Mouse (Mus musculus): ENCODE measurements around the gene Cxcl14. TPM values are rescaled to one million over a fixed set of nuclear protein-coding genes. Genes with fewer than 3 reads are reported as not detected.

Cxcl14 gene
- polyA plus RNA-seq, 1 experiment from 2014 or later: 72.3 TPM

GRCm38 (mm10) chr13:56249593-56250341 lies 46.6 kb downstream of the Cxcl14 start:
- Histone ChIP-seq H3K4me1 (peaks cover 38% of the 10 kb centered on the region), H3K9ac (no peak overlapping the region), H3K4me3 (no peak overlapping the region), H3K9me3 (replicated peaks) (no peaks in the 10 kb centered on the region; the same call in 1 of the 2 replicates), H3K36me3 (no peaks in the 10 kb centered on the region), H3K4me2 (replicated peaks) (0 out of 2 replicates have a peak overlapping the region, but pooled peaks have one; percentile 15), H3K27me3 (peaks cover 93% of the 10 kb centered on the region), H3K27ac (no peak overlapping the region)
- ATAC-seq (ENCODE audit: low FRiP score): no peak
- WGBS: 2% methylated on average over 13 of the region's 13 CpGs

- H3K27ac ChIP-seq: no peak overlapping the region
- no peak for ATAC-seq (ENCODE audit: low FRiP score)
- WGBS: 86% methylated on average over 5 of the region's 5 CpGs
- H3K4me2 ChIP-seq (replicated peaks): no peak overlapping the region
- no peaks in the 10 kb centered on the region; the same call in none of the 2 replicates for H3K9me3 ChIP-seq (replicated peaks)
- H3K4me3 ChIP-seq: no peak overlapping the region
- no peak overlapping the region for H3K9ac ChIP-seq
- H3K4me1 ChIP-seq: no peaks in the 10 kb centered on the region
- H3K36me3 ChIP-seq: no peaks in the 10 kb centered on the region
- H3K27me3 ChIP-seq: peaks cover 79% of the 10 kb centered on the region
These were observed 53.2 kb downstream of the Cxcl14 start for GRCm38 (mm10) chr13:56243104-56243503.

GRCm38 (mm10) chr13:56240012-56240770 lies 56.2 kb downstream of the Cxcl14 start:
- H3K27me3 ChIP-seq: peaks cover 80% of the 10 kb centered on the region
- ATAC-seq (ENCODE audit: low FRiP score): no peak

More at GRCm38 (mm10) chr13:56240012-56240770, 56.2 kb downstream of the Cxcl14 start:
- Histone ChIP-seq H3K27ac (no peak overlapping the region), H3K36me3 (no peaks in the 10 kb centered on the region), H3K9ac (no peak overlapping the region), H3K4me3 (no peak overlapping the region), H3K9me3 (replicated peaks) (no peaks in the 10 kb centered on the region; the same call in none of the 2 replicates), H3K4me1 (peaks cover 7% of the 10 kb centered on the region), H3K4me2 (replicated peaks) (no peak overlapping the region)
- 61% methylated on average over 16 of the region's 16 CpGs for WGBS

Other genes with a start within 250 kb of the Cxcl14 start
- 491 and 497 TPM in 2 replicates for gene H2afy, start 160.2 kb downstream of the Cxcl14 start, polyA plus RNA-seq (2016; fragmentation: Nextera tagmentation; extraction: Ambion mirVana)
- gene Tifab, start 117.7 kb downstream of the Cxcl14 start, polyA plus RNA-seq (2016; fragmentation: Nextera tagmentation; extraction: Ambion mirVana): 1.5 and 1.6 TPM in 2 replicates
- gene Neurog1, start 44.4 kb downstream of the Cxcl14 start, polyA plus RNA-seq (2016; fragmentation: Nextera tagmentation; extraction: Ambion mirVana): 18.2 and 21.7 TPM in 2 replicates
- not detected in 2 replicates for gene Gm3045, start 130.0 kb upstream of the Cxcl14 start, polyA plus RNA-seq (2016; fragmentation: Nextera tagmentation; extraction: Ambion mirVana)
- gene Slc25a48, start 141.8 kb upstream of the Cxcl14 start, polyA plus RNA-seq (2016; fragmentation: Nextera tagmentation; extraction: Ambion mirVana): 0.07 TPM in 1 of 2 replicates, not detected in the other
- not detected in 2 replicates for gene Il9, start 185.7 kb upstream of the Cxcl14 start, polyA plus RNA-seq (2016; fragmentation: Nextera tagmentation; extraction: Ambion mirVana)
- 1.8 and 3.6 TPM in 2 replicates for gene Fbxl21, start 225.9 kb upstream of the Cxcl14 start, polyA plus RNA-seq (2016; fragmentation: Nextera tagmentation; extraction: Ambion mirVana)